Mouse (Mus musculus) small intestine, adult 2 months (tissue): ENCODE measurements around the gene Dnajb8.

Experiments used
- CTCF ChIP-seq: fragments of 200-500 bp; IDR thresholded peaks from 2 replicates; pipeline ENCODE4 v1.5.1; 2012; ENCODE audit warnings: low read depth, mild to moderate bottlenecking, control low read depth, inconsistent platforms, low read length, moderate library complexity, mixed read lengths; ENCODE audit not compliant: insufficient replicate concordance, insufficient read length; ENCODE audit errors: extremely low read depth
- POLR2A ChIP-seq: fragments of 200-500 bp; IDR thresholded peaks from 2 replicates; pipeline ENCODE4 v1.6.1; 2012; ENCODE audit warnings: low read depth, mild to moderate bottlenecking, control low read depth, inconsistent platforms, low read length, moderate library complexity

- TF ChIP-seq CTCF (no peak), POLR2A (no peak)
Measured at GRCm38 (mm10) chr6:88207403-88208033, 14.6 kb upstream of the Dnajb8 start.
